Mouse (Mus musculus): ENCODE results near the gene Sox5.

The Sox5 gene

DNA sequence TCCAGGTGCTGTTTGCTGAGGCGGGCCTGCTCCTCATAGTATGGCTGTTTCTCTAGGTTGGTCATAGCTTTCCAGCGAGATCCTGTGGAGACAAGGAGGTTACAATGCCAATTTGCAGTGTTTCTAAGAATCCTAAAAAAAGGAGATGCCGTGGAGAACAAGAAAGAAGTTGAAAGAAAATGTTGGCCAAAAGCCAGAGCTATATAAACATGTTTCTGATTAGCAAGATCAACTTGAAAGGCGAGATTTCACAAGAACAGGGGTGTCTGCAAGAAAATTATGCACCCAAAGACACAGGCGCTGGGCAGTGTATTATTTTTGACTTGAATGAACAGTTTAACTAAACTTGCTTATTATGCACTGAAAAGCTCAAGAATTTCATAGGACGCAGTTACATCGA lies 946.4 kb downstream of the Sox5 start:
- no peak for DNase-seq

DNA sequence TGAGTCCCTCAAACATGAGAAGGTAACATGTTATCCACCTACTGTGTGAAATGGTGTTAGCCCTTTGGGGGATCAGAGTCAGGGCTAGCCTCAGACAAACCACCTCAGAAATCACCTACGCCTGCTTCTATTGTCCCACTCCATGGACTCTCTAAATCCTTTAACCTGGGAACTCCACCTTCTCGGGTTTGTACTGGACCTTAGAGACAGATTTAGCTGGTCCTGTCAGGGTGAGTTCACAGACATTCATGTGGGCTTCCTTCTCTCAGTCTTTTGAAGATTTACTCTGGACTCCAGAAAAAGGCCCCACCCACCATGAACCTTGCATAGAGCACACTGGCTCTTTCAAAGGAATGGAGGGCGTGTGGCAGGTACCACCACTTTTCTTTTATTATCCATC lies 947.8 kb downstream of the Sox5 start:
- DNase-seq = no peak

DNA sequence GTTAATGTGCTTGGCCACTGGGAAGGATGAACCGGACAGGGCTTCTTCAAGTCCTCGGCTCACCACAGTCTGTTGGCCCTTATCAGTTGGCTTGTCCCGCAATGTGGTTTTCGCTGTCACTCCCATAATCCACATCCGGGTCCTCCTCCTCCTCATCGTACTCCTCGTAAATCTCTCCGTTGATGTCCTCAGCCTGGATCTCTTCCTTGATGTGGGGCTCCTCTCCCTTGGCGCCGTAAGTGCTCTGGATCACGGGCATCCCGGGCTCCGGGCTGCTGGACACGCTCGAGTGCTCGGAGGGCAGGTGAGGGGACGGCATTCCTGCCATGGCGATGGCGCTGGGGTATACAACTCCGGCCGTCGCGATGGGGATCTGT lies 948.6 kb downstream of the Sox5 start:
- DNase-seq = no peak

DNA sequence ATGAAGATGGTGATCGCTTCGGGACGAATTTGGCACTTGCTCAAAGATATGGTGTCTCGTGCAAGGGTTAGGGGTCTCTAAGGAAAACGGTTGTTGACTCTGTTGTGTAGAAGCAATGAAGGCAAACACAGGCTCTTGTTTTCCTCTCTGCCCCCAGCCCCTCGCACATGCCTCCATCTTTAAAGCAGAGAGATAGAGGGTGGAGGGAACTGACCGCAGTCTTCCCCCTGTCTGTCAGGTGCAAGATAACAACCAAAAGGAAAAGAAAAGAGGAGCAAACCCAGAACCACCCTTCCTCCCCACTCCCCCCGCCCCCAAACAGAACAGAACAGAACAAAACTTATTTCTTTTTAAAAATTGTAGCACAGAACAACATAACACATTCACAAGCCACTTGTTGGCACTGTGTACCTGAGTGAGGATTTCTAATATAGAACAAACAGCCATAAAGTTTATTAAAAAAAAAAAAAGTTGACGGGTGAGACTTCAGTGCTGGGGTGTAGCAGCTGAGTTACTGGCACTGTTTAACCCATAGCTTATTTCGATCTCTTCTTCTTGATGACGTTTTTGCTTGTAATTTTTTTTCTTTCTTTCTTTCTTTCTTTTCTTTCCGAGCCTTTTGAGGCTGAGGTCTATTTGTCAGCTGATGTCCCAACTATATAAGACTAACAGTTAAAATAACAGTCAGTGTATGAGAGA lies 949.1 kb downstream of the Sox5 start:
- no peak for DNase-seq

- no peak for DNase-seq
Observed at GRCm38 (mm10) chr6:143831246-143831645, 950.5 kb downstream of the Sox5 start.

GRCm38 (mm10) chr6:143830131-143830530 lies 951.6 kb downstream of the Sox5 start:
- no peak for DNase-seq

DNA sequence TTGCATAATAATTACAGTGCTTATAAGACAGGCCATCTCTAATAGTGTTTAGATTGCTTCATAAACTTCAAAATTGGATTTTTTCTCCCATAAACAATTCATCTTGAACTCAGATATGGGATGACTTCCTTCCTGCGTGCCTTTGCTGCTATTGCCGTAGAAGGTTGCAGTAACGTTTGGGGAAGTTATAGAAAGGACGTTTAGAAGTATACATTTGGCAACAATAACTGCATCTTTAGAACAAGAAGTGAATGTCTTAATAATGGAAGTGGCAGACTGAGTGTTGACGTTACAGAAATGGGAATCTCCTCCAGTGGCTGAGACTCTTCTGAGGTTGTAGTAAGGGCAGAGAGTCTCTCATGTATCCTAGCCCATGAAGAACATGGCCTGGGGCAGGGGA lies 955.0 kb downstream of the Sox5 start:
- DNase-seq = no peak

- no peak for DNase-seq
Observed at GRCm38 (mm10) chr6:143825966-143826365, 955.8 kb downstream of the Sox5 start.

DNA sequence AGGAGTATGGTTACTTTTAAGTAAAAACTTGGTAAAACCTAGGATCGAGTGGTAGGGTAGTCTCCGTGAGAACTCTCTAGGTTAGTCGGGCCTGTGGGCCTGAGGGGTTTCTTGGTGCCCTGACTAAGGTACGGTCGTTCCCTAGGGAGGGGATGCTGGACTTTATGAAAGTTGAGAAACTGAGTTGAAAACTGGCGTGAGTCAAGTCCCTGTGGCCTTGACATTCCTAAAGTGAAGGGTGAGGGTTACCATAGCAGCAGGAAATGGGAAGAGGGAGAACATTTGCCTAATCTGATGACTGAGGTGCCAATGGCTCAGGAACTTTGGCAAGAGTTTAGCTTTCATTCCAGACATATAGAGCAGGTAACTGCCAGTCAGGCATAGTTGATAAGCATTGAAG lies 956.7 kb downstream of the Sox5 start:
- DNase-seq = no peak

- no peak for DNase-seq
Observed at GRCm38 (mm10) chr6:143788446-143788845, 993.3 kb downstream of the Sox5 start.

GRCm38 (mm10) chr6:143787360-143787759 lies 994.4 kb downstream of the Sox5 start:
- no peak for DNase-seq

- no peak for DNase-seq
Observed at GRCm38 (mm10) chr6:143785685-143786084, 996.1 kb downstream of the Sox5 start.

Data from spleen, adult 18-20 months (tissue).